Mouse (Mus musculus) gastrocnemius, adult 18-20 months (tissue): ENCODE results near the gene Dnajc3. TPM values are rescaled to one million over a fixed set of nuclear protein-coding genes. Genes with fewer than 3 reads are reported as not detected.
A peak's percentile ranks its signal among the peaks of the same experiment; 100 is the strongest.
"Not testable (repeated sequence)": the region's sequence is repeated elsewhere in the genome, so short reads cannot be mapped to it uniquely, and the experiment has no call there.

Experiments used
- DNase-seq: peaks from one replicate; pipeline ENCODE4 v3.0.0; 2021; ENCODE audit warnings: low spot score
- total RNA-seq, 2 experiments: library from RNA; stranded (reverse); gene quantifications; 2 replicates each; pipeline ENCODE4 v1.2.3; 2021

Gene Dnajc3
- total RNA-seq, 2 experiments from 2014 or later: 17.7 to 23.0 TPM

DNA sequence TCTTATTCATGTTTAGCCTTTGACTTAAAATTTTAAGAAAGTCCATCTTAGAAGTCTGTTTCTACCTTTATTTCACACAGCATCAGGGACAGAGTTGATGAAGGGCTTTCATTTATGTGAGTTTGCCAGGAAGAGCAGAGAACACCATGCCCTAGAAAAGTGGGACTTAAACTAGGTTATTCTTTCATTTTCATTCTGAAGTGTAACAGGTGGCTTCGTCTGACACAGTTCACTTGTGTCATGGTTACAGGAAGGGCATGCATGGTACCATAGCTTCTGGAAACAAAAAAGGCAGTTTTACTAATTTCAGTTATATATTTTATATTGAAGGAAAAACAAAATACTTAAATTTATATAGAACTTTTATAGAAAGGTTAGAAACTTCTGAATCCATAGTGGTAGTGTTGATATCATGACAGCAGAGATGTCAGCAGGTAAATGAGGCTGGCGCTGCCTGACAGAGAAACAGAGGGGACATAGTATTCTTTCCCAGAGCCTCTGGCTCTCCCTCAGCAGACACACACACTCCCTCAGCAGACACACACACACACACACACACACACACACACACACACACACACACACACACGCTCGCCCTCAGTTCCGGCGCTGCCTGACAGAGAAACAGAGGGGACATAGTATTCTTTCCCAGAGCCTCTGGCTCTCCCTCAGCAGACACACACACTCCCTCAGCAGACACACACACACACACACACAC lies 44.1 kb downstream of the Dnajc3 start:
- not testable (repeated sequence) for DNase-seq

DNA sequence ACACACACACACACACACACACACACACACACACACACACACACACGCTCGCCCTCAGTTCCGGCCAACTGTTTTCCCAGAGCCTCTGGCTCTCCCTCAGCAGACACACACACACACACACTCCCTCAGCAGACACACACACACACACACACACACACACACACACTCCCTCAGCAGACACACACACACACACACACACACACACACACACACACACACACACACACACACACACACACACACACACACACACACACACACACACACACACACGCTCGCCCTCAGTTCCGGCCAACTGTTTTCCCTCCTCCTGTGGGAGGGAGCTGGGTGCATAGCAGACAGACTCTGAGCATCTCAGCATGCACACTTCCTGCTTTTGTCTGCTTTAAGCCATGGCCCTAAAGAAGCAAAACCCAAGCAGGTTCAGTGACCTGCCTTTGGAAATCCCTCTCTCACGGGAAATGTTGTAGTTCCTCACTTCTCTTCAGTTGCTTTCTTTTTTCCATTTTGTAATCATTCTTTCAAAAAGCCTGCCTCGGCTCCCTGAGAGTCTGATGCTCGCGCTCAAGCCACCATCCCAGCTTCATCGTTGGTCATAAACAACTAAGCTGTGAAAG lies 44.8 kb downstream of the Dnajc3 start:
- not testable (repeated sequence) for DNase-seq

DNA sequence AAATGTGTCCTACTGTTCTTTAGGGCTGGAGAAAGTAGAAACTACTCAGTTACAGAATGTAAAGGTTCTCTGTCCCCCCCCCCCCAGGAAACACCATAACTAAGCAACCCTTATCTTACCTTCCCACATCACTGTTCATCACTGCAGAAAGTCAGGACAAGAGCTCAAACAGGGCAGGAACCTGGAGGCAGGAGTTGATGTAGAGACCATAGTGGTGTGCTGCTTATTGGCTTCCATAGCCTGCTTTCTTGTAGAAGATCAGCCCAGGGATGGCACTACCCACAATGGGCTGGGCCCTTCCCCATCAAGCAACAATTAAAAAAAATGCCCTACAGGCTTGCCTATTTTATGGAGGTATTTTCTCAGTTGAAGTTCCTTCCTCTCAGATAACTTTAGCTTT lies 45.6 kb downstream of the Dnajc3 start:
- no peak for DNase-seq

DNA sequence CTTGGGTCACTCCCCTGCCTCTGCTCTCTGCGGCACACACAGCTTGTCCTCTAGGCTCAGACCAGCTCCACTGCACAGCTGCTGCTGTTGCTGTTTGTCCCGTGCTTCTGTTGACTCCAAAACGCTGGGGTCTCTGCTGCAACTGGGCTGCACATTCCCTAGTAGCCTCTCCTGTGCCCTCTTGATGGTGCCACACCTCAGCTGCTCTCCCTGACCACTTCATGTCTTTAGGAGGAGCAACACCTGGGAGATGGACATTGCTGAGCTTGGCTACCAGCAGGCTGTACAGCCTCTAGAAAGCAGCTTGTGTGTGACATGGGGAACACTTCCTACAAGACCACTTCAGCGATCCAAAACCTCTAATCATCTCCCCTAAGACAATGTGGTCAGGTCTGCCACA lies 46.4 kb downstream of the Dnajc3 start:
- no peak for DNase-seq

DNA sequence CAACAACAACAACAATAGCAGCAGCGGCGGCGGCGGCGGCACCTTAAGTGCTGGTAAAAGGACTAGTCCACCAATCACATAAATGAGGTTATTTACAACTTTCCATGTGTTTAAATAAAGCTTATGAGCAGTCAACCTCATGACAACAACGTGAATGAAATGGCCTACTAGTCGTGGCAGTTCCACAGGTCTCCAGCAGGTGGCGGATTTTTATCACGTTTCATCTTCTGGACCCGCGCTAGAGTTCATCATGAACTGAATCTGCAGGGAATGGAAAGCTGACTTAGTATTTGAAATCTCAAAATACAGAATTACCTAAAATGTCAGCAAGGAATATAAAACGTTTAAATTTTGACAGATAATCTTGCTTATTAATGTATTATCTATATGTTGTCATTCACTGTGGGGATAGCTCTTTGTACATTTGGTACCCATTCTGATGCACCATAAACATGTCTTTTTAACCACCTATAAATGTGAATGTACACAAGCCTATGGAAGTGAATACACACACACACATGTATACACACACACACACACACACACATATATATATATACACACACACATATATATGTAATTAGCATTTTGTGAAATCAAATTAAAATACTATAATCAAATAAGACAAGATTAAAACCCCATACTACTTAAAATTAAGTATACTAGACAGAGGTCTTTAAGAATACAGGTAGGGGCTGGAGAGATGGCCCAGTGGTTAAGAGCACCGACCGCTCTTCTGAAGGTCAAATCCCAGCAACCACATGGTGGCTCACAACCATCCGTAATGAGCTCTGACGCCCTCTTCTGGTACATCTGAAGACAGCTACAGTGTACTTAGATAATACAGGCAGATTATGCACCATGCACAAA lies 49.1 kb downstream of the Dnajc3 start:
- peak; percentile 78 for DNase-seq

DNA sequence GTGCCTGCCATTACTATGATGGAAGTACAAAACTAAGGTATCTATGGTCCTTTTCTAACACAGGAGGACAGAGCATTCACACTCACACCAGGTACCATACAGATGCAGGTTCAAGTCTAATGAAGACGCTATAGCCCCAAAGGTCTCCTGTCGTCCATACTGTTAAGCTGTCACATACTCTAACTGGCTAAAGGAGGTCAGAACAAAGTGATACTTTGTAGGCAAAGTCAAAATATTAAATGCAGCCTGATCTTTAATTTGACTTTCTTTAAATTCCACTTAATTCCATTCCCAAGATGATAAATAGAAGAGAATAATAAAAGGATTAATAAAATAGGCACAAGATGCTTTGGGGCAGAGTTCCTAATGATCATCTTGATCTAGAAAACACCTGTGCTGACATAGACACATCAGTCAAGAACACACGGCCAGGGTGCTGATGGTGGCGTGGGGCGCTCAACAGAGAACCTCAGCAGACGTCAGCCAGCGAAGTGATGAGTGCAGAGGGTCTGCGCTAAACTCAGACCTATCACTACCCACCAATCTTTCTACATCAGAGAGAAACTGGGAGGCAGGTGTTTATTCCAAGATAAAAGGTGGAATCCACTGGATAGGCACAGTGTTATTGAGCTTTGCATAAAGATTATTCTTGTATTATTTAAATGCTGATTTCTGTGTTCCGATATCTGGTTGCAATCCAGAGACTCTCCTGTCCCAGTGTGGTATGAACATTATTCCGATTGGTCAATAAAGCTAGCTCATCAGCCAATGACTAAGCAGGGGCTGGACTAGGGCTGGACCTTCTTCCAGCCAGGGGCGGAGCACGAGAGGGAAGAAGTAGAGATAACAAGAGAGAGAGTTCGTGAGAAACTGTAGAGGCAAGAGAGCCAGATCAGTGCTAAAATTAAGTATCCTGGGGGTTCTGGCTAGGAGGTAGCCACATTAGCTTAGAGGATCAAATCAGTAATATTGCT lies 50.0 kb downstream of the Dnajc3 start:
- no peak for DNase-seq

DNA sequence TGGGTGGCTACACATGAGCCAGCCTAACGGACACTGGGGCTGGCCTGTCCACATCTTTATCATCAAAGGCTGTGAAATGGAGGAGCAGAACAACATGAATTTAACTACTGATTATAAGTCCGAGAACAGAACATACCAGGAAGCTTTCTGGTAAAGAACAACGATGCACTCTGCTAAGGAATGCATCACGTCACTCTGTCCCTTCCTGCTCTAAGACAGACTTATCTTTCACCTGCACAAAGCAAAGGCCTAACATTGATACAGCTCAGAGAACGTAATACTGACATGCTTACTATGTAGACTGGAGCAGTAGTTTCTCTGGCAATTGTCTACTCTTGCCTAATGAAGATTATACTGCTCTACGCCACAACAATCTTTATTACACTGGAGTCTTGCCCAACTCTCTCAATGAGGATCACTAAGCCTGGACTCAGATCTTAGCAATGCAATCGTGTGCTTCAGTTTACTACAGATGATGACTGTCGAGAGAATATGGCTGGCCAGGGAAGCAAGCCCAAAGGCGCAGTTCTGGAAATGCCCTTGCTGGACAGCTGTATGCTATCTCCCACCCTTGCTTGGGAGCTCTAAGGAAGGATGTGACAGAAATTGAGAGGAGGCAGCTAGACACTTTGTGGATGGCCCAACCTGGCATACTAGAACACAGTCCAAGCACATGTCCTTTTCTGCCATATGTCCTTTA lies 57.6 kb downstream of the Dnajc3 start:
- DNase-seq: no peak

DNA sequence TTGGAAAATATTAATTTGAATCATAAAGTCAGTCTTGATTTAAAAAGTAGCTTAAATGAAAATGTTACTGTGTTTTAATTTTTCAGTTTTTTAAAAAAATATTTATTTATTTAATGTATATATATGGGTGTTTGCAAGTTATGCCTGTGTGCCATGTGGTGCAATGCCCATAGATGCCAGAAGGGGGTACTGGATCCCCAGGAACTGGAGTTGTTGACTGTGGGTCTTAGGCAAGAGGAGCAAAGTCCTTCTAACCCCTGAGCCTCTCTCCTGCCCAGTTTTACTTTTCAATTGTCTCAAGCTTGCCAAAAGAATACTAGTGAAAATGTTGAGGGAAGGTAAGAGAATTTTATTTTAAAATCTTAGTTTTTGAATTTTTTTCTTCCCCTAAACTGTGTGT lies 65.5 kb downstream of the Dnajc3 start:
- DNase-seq: no peak

DNA sequence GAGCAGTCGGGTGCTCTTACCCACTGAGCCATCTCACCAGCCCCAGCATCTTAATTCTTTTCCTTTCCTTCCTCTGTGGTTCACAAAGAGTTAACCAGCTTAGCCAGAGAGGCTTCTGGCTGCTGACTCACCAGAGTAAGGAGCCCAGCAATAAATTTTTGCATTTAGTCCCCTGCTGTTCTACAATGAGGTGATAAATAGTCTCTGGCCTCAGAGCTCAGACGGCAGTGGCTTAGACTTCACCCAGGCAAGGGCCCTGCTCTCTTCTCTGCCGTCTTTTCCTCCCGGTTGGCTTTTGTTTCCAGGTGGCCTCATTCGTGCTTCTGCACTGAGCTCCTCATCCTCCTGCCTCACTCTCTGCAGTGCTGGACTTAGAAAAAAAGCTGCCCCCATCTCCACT lies 68.1 kb downstream of the Dnajc3 start:
- DNase-seq: no peak

DNA sequence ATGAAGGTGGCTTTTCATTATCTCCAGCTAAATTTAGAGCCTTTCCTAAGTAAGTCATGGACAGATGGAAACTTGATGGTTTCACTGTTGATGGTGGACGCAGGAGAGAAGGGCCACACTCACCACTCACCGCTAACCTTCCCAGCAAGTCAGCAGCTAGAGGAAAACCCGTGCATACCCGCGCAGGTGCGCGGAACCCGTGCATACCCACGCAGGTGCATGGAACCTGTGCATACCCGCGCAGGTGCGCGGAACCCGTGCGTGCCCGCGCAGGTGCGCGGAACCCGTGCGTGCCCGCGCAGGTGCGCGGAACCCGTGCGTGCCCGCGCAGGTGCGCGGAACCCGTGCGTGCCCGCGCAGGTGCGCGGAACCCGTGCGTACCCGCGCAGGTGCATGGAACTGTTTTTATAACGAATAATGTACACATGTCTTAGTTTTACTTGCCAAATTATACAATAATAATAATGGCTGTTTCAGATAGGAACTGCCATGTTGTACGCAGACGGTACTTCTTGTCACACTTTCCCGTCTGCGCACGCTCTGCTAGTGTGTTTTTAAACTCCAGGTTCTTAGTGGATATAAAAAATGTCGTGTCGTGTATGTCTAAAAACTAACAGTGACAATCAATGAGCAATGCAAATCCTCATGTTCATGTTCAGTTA lies 68.8 kb downstream of the Dnajc3 start:
- no peak for DNase-seq

DNA sequence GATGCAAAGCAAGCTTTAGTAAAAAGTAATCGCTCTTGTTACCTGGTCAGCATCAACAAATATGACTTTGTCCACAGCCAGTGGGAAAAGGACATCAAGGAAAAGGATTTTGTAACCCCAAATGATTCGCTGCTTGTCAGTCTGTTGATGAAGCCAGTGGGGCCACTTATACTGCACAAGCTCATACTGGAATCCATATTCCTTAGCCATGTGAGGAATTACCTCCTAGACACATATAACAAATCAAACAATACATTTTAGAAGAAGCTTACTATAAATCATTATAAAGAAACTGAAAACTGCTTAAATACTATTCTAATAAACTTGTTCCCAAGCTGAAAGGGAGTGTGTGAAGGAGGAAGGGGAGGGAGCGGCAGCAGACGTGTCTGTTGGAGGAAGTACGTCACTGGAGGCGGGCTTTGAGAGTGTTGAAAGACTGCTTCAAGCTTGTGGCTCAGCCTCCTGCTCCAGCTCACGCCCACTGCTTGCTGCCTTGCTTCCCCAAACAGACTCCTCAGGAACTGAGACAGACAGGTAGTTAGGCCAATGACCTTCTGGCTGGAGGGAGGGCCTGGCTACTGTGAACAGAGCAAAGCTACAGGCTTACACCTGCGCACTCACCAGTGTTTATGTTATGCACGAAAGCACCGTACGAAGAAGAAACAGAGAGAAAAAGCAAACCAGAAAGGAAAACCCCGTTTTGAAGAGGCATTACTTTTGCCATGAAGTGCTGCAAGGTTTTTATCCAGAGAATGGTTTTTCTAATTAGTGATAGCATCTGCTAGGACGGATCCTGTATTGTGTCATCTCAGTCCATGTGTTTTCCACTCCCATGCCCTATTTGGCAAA lies 69.6 kb downstream of the Dnajc3 start:
- DNase-seq: peak; percentile 99

DNA sequence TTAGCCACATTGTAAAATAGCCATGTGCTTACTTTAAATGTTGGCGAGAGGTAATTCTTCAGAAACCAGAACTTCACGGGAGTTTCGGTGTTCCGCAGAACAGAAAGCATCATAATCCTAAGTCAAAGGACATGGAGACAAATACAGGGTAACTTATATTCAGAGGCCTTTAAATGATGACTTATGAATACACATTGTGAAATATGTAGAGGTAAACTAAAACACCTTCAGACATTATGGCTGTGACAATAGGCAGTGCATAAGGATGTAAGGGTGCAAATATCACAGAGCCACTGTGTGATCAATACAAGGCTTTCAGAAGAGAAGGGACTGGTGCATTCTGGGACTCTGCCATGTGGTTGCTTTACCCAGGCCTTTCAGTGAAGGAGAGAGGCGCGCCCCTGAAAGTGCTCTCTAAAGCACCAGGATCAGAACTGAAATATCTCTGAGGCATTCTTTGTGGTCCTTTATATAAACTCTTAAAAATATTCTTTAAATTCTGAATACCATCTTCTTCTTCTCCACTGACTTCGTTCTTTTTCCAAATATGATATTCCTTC lies 70.3 kb downstream of the Dnajc3 start:
- DNase-seq: no peak

DNA sequence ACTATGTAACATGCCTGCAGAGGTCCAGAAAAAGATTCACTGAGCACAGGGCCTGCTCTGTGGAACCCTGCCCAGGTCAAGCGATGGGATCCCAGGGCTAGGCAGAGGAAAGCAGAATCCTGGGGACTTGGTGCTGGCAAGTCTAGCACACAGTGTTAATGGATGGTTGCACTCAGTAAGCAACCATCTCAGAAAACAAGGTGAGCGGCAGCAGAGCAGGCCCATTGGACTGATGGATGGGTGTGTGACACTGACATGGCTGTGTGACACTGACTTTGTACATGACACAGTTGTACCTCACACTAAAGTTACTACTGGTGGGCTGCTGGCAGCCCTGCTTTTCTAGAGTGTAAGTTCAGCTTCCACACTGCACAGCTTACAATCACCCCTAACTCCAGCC lies 71.8 kb downstream of the Dnajc3 start:
- DNase-seq: no peak

DNA sequence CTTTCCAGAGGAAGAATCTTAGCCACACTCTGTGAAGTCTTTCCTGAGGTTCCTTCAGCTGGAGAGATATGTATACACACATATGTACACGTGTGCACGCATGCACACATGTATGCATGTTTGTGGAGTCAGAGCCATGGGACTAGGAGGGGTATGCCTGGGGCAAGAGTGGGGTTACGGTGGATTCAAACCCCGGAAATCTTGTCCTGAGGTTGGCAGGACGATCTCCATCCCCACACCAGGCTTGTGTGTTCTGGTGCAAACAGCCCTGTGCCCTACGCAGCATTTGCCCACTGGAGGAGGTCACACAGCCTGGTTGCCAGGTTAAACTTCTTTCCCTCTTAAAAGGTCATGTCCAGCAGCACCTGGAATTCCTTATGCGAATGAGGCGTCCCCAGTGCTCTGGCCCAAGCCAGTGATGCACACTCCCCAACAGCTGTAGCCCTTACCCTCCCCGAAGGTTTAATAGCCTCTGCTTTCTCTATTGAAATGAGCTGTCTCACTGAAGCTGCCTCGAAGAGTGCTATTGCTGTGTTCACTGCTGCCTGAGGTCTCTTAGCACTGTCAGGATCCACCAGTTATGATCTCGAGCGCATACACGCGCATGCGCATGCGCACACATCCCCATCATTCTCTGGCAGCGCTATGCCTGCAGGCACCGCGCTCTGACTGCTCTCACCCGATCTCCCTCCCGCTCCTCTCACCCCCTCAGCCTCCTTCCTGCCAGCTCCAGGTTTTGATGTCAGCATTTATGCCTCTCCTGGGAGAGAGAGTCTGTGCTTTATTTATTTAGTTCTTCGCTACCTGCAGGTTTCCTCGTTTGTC lies 75.0 kb downstream of the Dnajc3 start:
- DNase-seq: no peak

DNA sequence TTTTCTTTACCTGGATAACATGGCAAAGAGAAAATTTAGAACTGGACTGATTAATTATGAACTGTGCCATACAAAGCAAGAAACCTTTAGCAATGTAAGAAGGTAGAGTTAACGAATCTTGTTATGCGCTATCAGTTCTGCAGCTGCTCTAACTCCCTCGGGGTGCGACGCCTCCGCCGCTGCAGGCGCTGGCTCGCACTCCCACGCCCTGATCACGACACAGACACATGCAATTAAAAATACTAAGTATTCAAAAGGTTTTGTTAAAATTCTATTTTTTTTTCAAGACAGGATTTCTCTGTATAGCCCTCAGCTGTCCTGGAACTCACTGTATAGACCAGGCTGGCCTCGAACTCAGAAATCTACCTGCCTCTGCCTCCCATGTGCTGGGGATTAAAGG lies 75.8 kb downstream of the Dnajc3 start:
- DNase-seq: no peak

DNA sequence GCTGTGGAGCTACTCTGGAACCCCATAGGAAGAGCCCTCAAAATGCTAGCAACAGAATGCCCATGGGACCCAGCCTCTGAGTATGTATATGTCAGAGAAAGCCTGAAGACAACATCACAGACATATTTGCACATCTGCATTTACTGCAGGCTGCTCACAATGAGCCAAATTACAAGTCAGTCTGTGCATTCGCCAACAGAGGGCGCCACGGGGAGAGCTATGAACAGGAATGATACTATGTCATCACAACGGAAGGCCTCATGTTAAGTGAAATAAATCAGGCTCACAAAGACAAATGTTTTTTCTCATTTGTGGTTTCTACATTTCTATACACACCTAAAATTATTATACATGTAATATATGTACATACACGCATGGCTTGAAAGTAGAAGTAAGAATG lies 88.1 kb downstream of the Dnajc3 start:
- DNase-seq: no peak

DNA sequence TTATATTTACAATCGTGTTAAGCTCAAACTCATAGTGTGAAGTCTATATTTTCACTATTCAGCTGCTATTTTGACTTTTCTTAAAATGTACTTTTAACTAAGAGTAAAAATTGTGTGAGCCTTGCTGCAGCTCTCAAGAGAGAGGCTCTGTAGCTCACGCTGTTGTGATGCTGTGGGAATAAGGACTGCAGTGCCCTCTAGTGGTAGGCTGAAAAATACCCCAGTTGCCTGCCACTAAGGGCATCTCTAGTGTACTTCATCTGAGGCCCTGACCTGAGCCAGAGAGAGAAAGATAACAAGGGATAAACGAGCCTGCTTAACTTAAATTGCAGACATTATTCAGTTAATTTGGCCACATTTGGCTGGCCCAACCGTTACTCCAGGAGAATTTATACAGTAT lies 89.4 kb downstream of the Dnajc3 start:
- DNase-seq: peak; percentile 75

DNA sequence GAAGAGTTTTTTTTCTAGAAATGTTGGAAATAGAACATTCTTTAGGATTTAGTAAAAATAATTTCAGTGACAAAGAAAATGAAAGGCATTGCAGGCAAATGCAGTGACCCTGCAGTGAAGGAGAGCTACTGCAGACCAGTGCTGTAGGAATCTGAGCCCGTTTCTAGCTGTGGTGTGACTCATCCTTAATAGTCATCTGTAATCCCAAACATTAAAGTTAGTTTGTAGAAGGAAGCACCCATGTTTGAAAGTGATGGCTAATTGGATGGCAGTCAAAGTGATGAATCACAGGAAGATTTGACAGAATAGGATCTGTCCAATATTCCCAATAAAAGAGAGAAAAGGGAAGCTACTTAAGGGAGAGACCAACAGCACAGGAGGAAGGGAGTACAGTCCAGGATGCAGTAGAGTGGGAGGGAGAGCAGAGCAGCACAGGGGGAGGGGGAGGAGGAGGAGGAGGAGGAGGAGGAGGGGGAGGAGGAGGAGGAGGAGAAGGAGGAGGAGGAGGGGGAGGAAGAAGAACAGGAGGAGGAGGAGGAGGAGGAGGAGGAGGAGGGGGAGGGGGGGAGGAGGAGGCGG lies 90.0 kb downstream of the Dnajc3 start:
- no peak for DNase-seq
